8 mouse cellular contexts compared by ENCODE assay signal in genomic region chr16:25060266-25060665, GRCm38 (mm10).
DNase-seq lines count a peak whose midpoint lies in the region; ATAC-seq and TF ChIP-seq lines count a peak whose summit lies in the region.

No protein-coding gene starts in this region.

- peak overlapping the region; percentile 88; the same call in 1 of the 2 replicates for H3K9ac ChIP-seq in heart, embryonic 13.5 days
- no peak overlapping the region for H3K9ac ChIP-seq in lung, postnatal 0 days (replicated peaks; ENCODE audit: low read depth)
- no peak overlapping the region for H3K9ac ChIP-seq in embryonic facial prominence, embryonic 14.5 days (ENCODE audit: low read depth, low read length)

- H3K79me2 ChIP-seq in myocyte (ENCODE audit: control insufficient read depth, insufficient read depth): no peaks in the 10 kb centered on the region

- no peaks in the 10 kb centered on the region for H3K27me3 ChIP-seq in heart, embryonic 13.5 days (replicated peaks)
- H3K27me3 ChIP-seq in lung, postnatal 0 days (replicated peaks; ENCODE audit: insufficient read depth, low read length): no peaks in the 10 kb centered on the region
- H3K27me3 ChIP-seq in embryonic facial prominence, embryonic 14.5 days (replicated peaks; ENCODE audit: control insufficient read depth, insufficient read depth, low read length): no peaks in the 10 kb centered on the region
- H3K27me3 ChIP-seq in myocyte (ENCODE audit: control insufficient read depth, insufficient read depth, insufficient read length): no peaks in the 10 kb centered on the region

- H3K27ac ChIP-seq in heart, embryonic 13.5 days (replicated peaks): peak overlapping the region; percentile 99
- H3K27ac ChIP-seq in lung, postnatal 0 days (ENCODE audit: low read length): peak overlapping the region; percentile 99
- H3K27ac ChIP-seq in embryonic facial prominence, embryonic 14.5 days (replicated peaks; ENCODE audit: low read depth, low read length): peak overlapping the region; percentile 97

- no peak overlapping the region for H3K4me3 ChIP-seq in heart, embryonic 13.5 days
- H3K4me3 ChIP-seq in lung, postnatal 0 days (ENCODE audit: low read depth, low read length): no peak overlapping the region
- no peak overlapping the region for H3K4me3 ChIP-seq in embryonic facial prominence, embryonic 14.5 days (ENCODE audit: low read depth, low read length)
- peak overlapping the region; percentile 37 for H3K4me3 ChIP-seq in myocyte

- no peaks in the 10 kb centered on the region for H3K9me3 ChIP-seq in heart, embryonic 13.5 days
- H3K9me3 ChIP-seq in lung, postnatal 0 days (ENCODE audit: low read length): no peaks in the 10 kb centered on the region
- H3K9me3 ChIP-seq in embryonic facial prominence, embryonic 14.5 days (ENCODE audit: control insufficient read depth, low read length): no peaks in the 10 kb centered on the region

- H3K4me2 ChIP-seq in heart, embryonic 13.5 days: peak overlapping the region; percentile 77
- no peak overlapping the region for H3K4me2 ChIP-seq in lung, postnatal 0 days (replicated peaks; ENCODE audit: low read depth, low read length)
- H3K4me2 ChIP-seq in embryonic facial prominence, embryonic 14.5 days (ENCODE audit: low read depth, low read length): peak overlapping the region; percentile 74
- peak overlapping the region; percentile 97 for H3K4me2 ChIP-seq in myocyte (ENCODE audit: low read depth)

- TF ChIP-seq POLR2A in myocyte (IDR thresholded peaks at IDR 0.05; ENCODE audit: insufficient read length, low read depth): no peak

- peaks cover 39% of the 10 kb centered on the region for H3K4me1 ChIP-seq in heart, embryonic 13.5 days
- H3K4me1 ChIP-seq in lung, postnatal 0 days (ENCODE audit: insufficient read depth, low read depth, low read length): peaks cover 14% of the 10 kb centered on the region; the same call in 1 of the 2 replicates
- H3K4me1 ChIP-seq in embryonic facial prominence, embryonic 14.5 days (ENCODE audit: control insufficient read depth, insufficient read depth, low read length): peaks cover 14% of the 10 kb centered on the region

- no peak for ATAC-seq in heart, embryonic 13.5 days (ENCODE audit: extremely low read depth, insufficient number of reproducible peaks, low FRiP score, low TSS enrichment)
- no peak for ATAC-seq in lung, postnatal 0 days
- no peak for ATAC-seq in embryonic facial prominence, embryonic 14.5 days (ENCODE audit: low read depth)

- DNase-seq in heart, postnatal 4 days: no peak
- no peak for DNase-seq in lung, postnatal 0 days (ENCODE audit: low spot score)
- no peak for DNase-seq in lung, postnatal 4 days
- DNase-seq in embryonic facial prominence, embryonic 14.5 days (ENCODE audit: low spot score): no peak
- DNase-seq in spleen, postnatal 36 days (ENCODE audit: low spot score in 2 of 2): no peak
- DNase-seq in right cerebral cortex, postnatal 25 days: no peak

- H3ac ChIP-seq in myocyte (ENCODE audit: control insufficient read depth, insufficient read length): no peak overlapping the region

- WGBS in heart, embryonic 13.5 days: 79% methylated on average over 8 of the region's 8 CpGs
- WGBS in lung, postnatal 0 days: 83% methylated on average over 8 of the region's 8 CpGs
- WGBS in embryonic facial prominence, embryonic 14.5 days: 67% methylated on average over 7 of the region's 8 CpGs

- no peak for TF ChIP-seq EP300 in lung, postnatal 0 days (IDR thresholded peaks at IDR 0.05)

- H3K36me3 ChIP-seq in heart, embryonic 13.5 days: no peaks in the 10 kb centered on the region
- no peaks in the 10 kb centered on the region for H3K36me3 ChIP-seq in lung, postnatal 0 days (ENCODE audit: insufficient read depth, low read length)
- no peaks in the 10 kb centered on the region for H3K36me3 ChIP-seq in embryonic facial prominence, embryonic 14.5 days (ENCODE audit: control insufficient read depth, insufficient read depth, low read length)
- no peaks in the 10 kb centered on the region for H3K36me3 ChIP-seq in myocyte (ENCODE audit: control insufficient read depth, insufficient read depth)

- TF ChIP-seq CTCF in lung, postnatal 0 days (IDR thresholded peaks at IDR 0.05): no peak

TF ChIP-seq in myocyte, 11 proteins besides CTCF, POLR2A, EP300 and RAD21:
- TF ChIP-seq MYOG (IDR thresholded peaks at IDR 0.05; ENCODE audit: control insufficient read depth in 1 of 3, insufficient read depth in 1 of 3, insufficient read length in 2 of 3, low read depth in 2 of 3): no peak
- no peak for TF ChIP-seq MAX (IDR thresholded peaks at IDR 0.05; ENCODE audit: low read depth)
- TF ChIP-seq SRF (IDR thresholded peaks at IDR 0.05; ENCODE audit: control insufficient read depth, insufficient read length, low read depth): no peak
- TF ChIP-seq POLR2AphosphoS2 (IDR thresholded peaks at IDR 0.05; ENCODE audit: insufficient read length, low read depth): no peak
- TF ChIP-seq CEBPB (IDR thresholded peaks at IDR 0.05; ENCODE audit: insufficient read depth, poor library complexity, severe bottlenecking): no peak
- TF ChIP-seq E2F4 (IDR thresholded peaks at IDR 0.05; ENCODE audit: insufficient read depth): no peak
- no peak for TF ChIP-seq USF1 (IDR thresholded peaks at IDR 0.05; ENCODE audit: low read depth)
- TF ChIP-seq MYOD1 (IDR thresholded peaks at IDR 0.05; ENCODE audit: control insufficient read depth in 1 of 3, insufficient read length in 2 of 3, low read depth in 2 of 3): no peak
- TF ChIP-seq REST (IDR thresholded peaks at IDR 0.05; ENCODE audit: insufficient read depth, insufficient read length): no peak
- no peak for TF ChIP-seq TCF3 (IDR thresholded peaks at IDR 0.05; ENCODE audit: insufficient read length, low read depth)
- no peak for TF ChIP-seq TCF12 (IDR thresholded peaks at IDR 0.05; ENCODE audit: insufficient read depth, poor library complexity, severe bottlenecking)
